Mouse (Mus musculus): ENCODE measurements around the gene Gcsh.

The Gcsh gene

GRCm38 (mm10) chr8:116993095-116993867, at the start of gene Gcsh:
TSS of gene Gcsh (minus strand) at chr8:116993537.
- DNase-seq (ENCODE audit: low spot score) = peak; percentile 96

- DNase-seq (ENCODE audit: low spot score) = no peak
These were observed 46.5 kb upstream of the Gcsh start for GRCm38 (mm10) chr8:117039843-117040242.

- no peak for DNase-seq (ENCODE audit: low spot score)
These were observed 44.1 kb upstream of the Gcsh start for GRCm38 (mm10) chr8:117037374-117037935.

- DNase-seq (ENCODE audit: low spot score) = no peak
These were observed 40.1 kb upstream of the Gcsh start for GRCm38 (mm10) chr8:117033393-117033792.

- no peak for DNase-seq (ENCODE audit: low spot score)
These were observed 39.3 kb upstream of the Gcsh start for GRCm38 (mm10) chr8:117032609-117033008.

- no peak for DNase-seq (ENCODE audit: low spot score)
These were observed 38.1 kb upstream of the Gcsh start for GRCm38 (mm10) chr8:117031476-117031875.

GRCm38 (mm10) chr8:117028686-117029085, 35.3 kb upstream of the Gcsh start:
- no peak for DNase-seq (ENCODE audit: low spot score)

- DNase-seq (ENCODE audit: low spot score) = no peak
These were observed 34.3 kb upstream of the Gcsh start for GRCm38 (mm10) chr8:117027601-117028000.

- DNase-seq (ENCODE audit: low spot score) = no peak
These were observed 29.1 kb upstream of the Gcsh start for GRCm38 (mm10) chr8:117022297-117022993.

- DNase-seq (ENCODE audit: low spot score) = peak; percentile 25
These were observed 26.3 kb upstream of the Gcsh start for GRCm38 (mm10) chr8:117019323-117020275.

GRCm38 (mm10) chr8:117017896-117018295, 24.6 kb upstream of the Gcsh start:
- no peak for DNase-seq (ENCODE audit: low spot score)

- no peak for DNase-seq (ENCODE audit: low spot score)
These were observed 23.7 kb upstream of the Gcsh start for GRCm38 (mm10) chr8:117017006-117017405.

- no peak for DNase-seq (ENCODE audit: low spot score)
These were observed 22.3 kb upstream of the Gcsh start for GRCm38 (mm10) chr8:117015670-117016069.

GRCm38 (mm10) chr8:117011366-117011765, 18.0 kb upstream of the Gcsh start:
- DNase-seq (ENCODE audit: low spot score) = no peak

- DNase-seq (ENCODE audit: low spot score) = no peak
These were observed 829 bp upstream of the Gcsh start for GRCm38 (mm10) chr8:116994016-116994716.

- no peak for DNase-seq (ENCODE audit: low spot score)
These were observed 963 bp downstream of the Gcsh start for GRCm38 (mm10) chr8:116992176-116992971.

- no peak for DNase-seq (ENCODE audit: low spot score)
These were observed 2.1 kb downstream of the Gcsh start for GRCm38 (mm10) chr8:116991241-116991640.

- no peak for DNase-seq (ENCODE audit: low spot score)
These were observed 3.5 kb downstream of the Gcsh start for GRCm38 (mm10) chr8:116989842-116990241.

- DNase-seq (ENCODE audit: low spot score) = peak; percentile 44
These were observed 13.2 kb downstream of the Gcsh start for GRCm38 (mm10) chr8:116980117-116980516.

- DNase-seq (ENCODE audit: low spot score) = peak; percentile 95
These were observed 14.6 kb downstream of the Gcsh start, which contains the start of gene 1700030J22Rik for GRCm38 (mm10) chr8:116978631-116979256. TSS of gene 1700030J22Rik (minus strand) at chr8:116978959.
